Mouse (Mus musculus): ENCODE measurements around the gene Ccnt2. TPM values are rescaled to one million over a fixed set of nuclear protein-coding genes. Genes with fewer than 3 reads are reported as not detected.

The Ccnt2 gene
- polyA plus RNA-seq, 1 experiment from 2014 or later = 24.7 TPM

GRCm38 (mm10) chr1:127827325-127827724 is 53.4 kb downstream of the Ccnt2 start:
- no peaks in the 10 kb centered on the region for H3K9me3 ChIP-seq (ENCODE audit: control insufficient read depth, low read length)
- WGBS = 15% methylated on average over 2 of the region's 2 CpGs
- DNase-seq (ENCODE audit: low spot score) (no peak), ATAC-seq (ENCODE audit: low FRiP score, low TSS enrichment) (no peak)
- no peaks in the 10 kb centered on the region for H3K4me1 ChIP-seq (replicated peaks; ENCODE audit: control insufficient read depth, insufficient read depth)
- no peak overlapping the region for H3K4me2 ChIP-seq (replicated peaks; ENCODE audit: low read depth)
- H3K27ac ChIP-seq (replicated peaks) = no peak overlapping the region
- H3K27me3 ChIP-seq (ENCODE audit: control insufficient read depth, insufficient read depth, low read length) = no peaks in the 10 kb centered on the region
- H3K9ac ChIP-seq (ENCODE audit: low read length) = no peak overlapping the region
- no peak for TF ChIP-seq EP300 (optimal IDR thresholded peaks at IDR 0.05)
- peak; percentile 85 for TF ChIP-seq CTCF (IDR thresholded peaks at IDR 0.05; ENCODE audit: low read depth)
- no peak overlapping the region for H3K4me3 ChIP-seq (ENCODE audit: low read depth, low read length)
- H3K36me3 ChIP-seq (ENCODE audit: control insufficient read depth, insufficient read depth, low read length) = no peaks in the 10 kb centered on the region

GRCm38 (mm10) chr1:127830215-127830921 is 56.4 kb downstream of the Ccnt2 start:
- no peaks in the 10 kb centered on the region for H3K36me3 ChIP-seq (ENCODE audit: control insufficient read depth, insufficient read depth, low read length)
- no peak overlapping the region for H3K4me2 ChIP-seq (replicated peaks; ENCODE audit: low read depth)
- no peak for DNase-seq (ENCODE audit: low spot score)
- TF ChIP-seq CTCF (IDR thresholded peaks at IDR 0.05; ENCODE audit: low read depth) (no peak), EP300 (optimal IDR thresholded peaks at IDR 0.05) (no peak)
- no peak overlapping the region for H3K27ac ChIP-seq (replicated peaks)
- WGBS = 84% methylated on average over 13 of the region's 13 CpGs
- no peaks in the 10 kb centered on the region for H3K4me1 ChIP-seq (replicated peaks; ENCODE audit: control insufficient read depth, insufficient read depth)
- no peaks in the 10 kb centered on the region for H3K9me3 ChIP-seq (ENCODE audit: control insufficient read depth, low read length)
- H3K27me3 ChIP-seq (ENCODE audit: control insufficient read depth, insufficient read depth, low read length) = no peaks in the 10 kb centered on the region
- no peak overlapping the region for H3K9ac ChIP-seq (ENCODE audit: low read length)
- ATAC-seq (ENCODE audit: low FRiP score, low TSS enrichment) = no peak
- no peak overlapping the region for H3K4me3 ChIP-seq (ENCODE audit: low read depth, low read length)

GRCm38 (mm10) chr1:127833714-127834113 is 59.8 kb downstream of the Ccnt2 start:
- Histone ChIP-seq H3K27me3 (ENCODE audit: control insufficient read depth, insufficient read depth, low read length) (no peaks in the 10 kb centered on the region), H3K27ac (replicated peaks) (no peak overlapping the region), H3K4me1 (replicated peaks; ENCODE audit: control insufficient read depth, insufficient read depth) (no peaks in the 10 kb centered on the region), H3K4me3 (ENCODE audit: low read depth, low read length) (no peak overlapping the region), H3K36me3 (ENCODE audit: control insufficient read depth, insufficient read depth, low read length) (no peaks in the 10 kb centered on the region), H3K9ac (ENCODE audit: low read length) (no peak overlapping the region), H3K4me2 (replicated peaks; ENCODE audit: low read depth) (no peak overlapping the region), H3K9me3 (ENCODE audit: control insufficient read depth, low read length) (no peaks in the 10 kb centered on the region)
- WGBS = 31% methylated on average over 2 of the region's 2 CpGs
- no peak for DNase-seq (ENCODE audit: low spot score)
- no peak for TF ChIP-seq CTCF (IDR thresholded peaks at IDR 0.05; ENCODE audit: low read depth)
- no peak for TF ChIP-seq EP300 (optimal IDR thresholded peaks at IDR 0.05)
- ATAC-seq (ENCODE audit: low FRiP score, low TSS enrichment) = no peak

GRCm38 (mm10) chr1:127834202-127834601 is 60.2 kb downstream of the Ccnt2 start:
- 54% methylated on average over 4 of the region's 4 CpGs for WGBS
- H3K4me2 ChIP-seq (replicated peaks; ENCODE audit: low read depth) = no peak overlapping the region

GRCm38 (mm10) chr1:127836619-127837018 is 62.7 kb downstream of the Ccnt2 start:
- Histone ChIP-seq H3K9me3 (ENCODE audit: control insufficient read depth, low read length) (no peaks in the 10 kb centered on the region), H3K4me1 (replicated peaks; ENCODE audit: control insufficient read depth, insufficient read depth) (no peaks in the 10 kb centered on the region), H3K4me3 (ENCODE audit: low read depth, low read length) (no peak overlapping the region), H3K27ac (replicated peaks) (no peak overlapping the region), H3K27me3 (ENCODE audit: control insufficient read depth, insufficient read depth, low read length) (no peaks in the 10 kb centered on the region), H3K4me2 (replicated peaks; ENCODE audit: low read depth) (no peak overlapping the region), H3K9ac (ENCODE audit: low read length) (no peak overlapping the region), H3K36me3 (ENCODE audit: control insufficient read depth, insufficient read depth, low read length) (no peaks in the 10 kb centered on the region)
- 74% methylated on average over 4 of the region's 4 CpGs for whole genome bisulfite sequencing
- no peak for ATAC-seq (ENCODE audit: low FRiP score, low TSS enrichment)
- TF ChIP-seq CTCF (IDR thresholded peaks at IDR 0.05; ENCODE audit: low read depth) = no peak
- no peak for TF ChIP-seq EP300 (optimal IDR thresholded peaks at IDR 0.05)
- DNase-seq (ENCODE audit: low spot score) = no peak

More at GRCm38 (mm10) chr1:127834202-127834601, 60.2 kb downstream of the Ccnt2 start:
- DNase-seq (ENCODE audit: low spot score) (no peak), ATAC-seq (ENCODE audit: low FRiP score, low TSS enrichment) (no peak)
- no peak overlapping the region for H3K27ac ChIP-seq (replicated peaks)
- H3K9me3 ChIP-seq (ENCODE audit: control insufficient read depth, low read length) = no peaks in the 10 kb centered on the region
- no peaks in the 10 kb centered on the region for H3K36me3 ChIP-seq (ENCODE audit: control insufficient read depth, insufficient read depth, low read length)
- H3K4me3 ChIP-seq (ENCODE audit: low read depth, low read length) = no peak overlapping the region
- no peaks in the 10 kb centered on the region for H3K4me1 ChIP-seq (replicated peaks; ENCODE audit: control insufficient read depth, insufficient read depth)
- TF ChIP-seq EP300 (optimal IDR thresholded peaks at IDR 0.05) = no peak
- TF ChIP-seq CTCF (IDR thresholded peaks at IDR 0.05; ENCODE audit: low read depth) = no peak
- no peaks in the 10 kb centered on the region for H3K27me3 ChIP-seq (ENCODE audit: control insufficient read depth, insufficient read depth, low read length)
- no peak overlapping the region for H3K9ac ChIP-seq (ENCODE audit: low read length)

GRCm38 (mm10) chr1:127838602-127839001 is 64.6 kb downstream of the Ccnt2 start:
- Histone ChIP-seq H3K9ac (ENCODE audit: low read length) (no peak overlapping the region), H3K9me3 (ENCODE audit: control insufficient read depth, low read length) (no peaks in the 10 kb centered on the region), H3K4me1 (replicated peaks; ENCODE audit: control insufficient read depth, insufficient read depth) (no peaks in the 10 kb centered on the region), H3K36me3 (ENCODE audit: control insufficient read depth, insufficient read depth, low read length) (no peaks in the 10 kb centered on the region), H3K4me2 (replicated peaks; ENCODE audit: low read depth) (no peak overlapping the region), H3K27ac (replicated peaks) (no peak overlapping the region), H3K27me3 (ENCODE audit: control insufficient read depth, insufficient read depth, low read length) (no peaks in the 10 kb centered on the region), H3K4me3 (ENCODE audit: low read depth, low read length) (no peak overlapping the region)
- 44% methylated on average over 1 of the region's 1 CpGs for WGBS
- DNase-seq (ENCODE audit: low spot score) (no peak), ATAC-seq (ENCODE audit: low FRiP score, low TSS enrichment) (no peak)
- TF ChIP-seq EP300 (optimal IDR thresholded peaks at IDR 0.05) (no peak), CTCF (IDR thresholded peaks at IDR 0.05; ENCODE audit: low read depth) (no peak)
